Mouse (Mus musculus) hematopoietic stem cell, adult 5-6 weeks (primary cell): ENCODE data around the gene Gm9745. TPM values are rescaled to one million over a fixed set of nuclear protein-coding genes. Genes with fewer than 3 reads are reported as not detected.
"Not testable (repeated sequence)": the region's sequence is repeated elsewhere in the genome, so short reads cannot be mapped to it uniquely, and the experiment has no call there.

Experiments
- ATAC-seq, 2 experiments: fragments of 125-278 bp in 1 of 2; replicated peaks in 1 of 2; 2 replicates each; pipeline ENCODE4 v1.8.0; 2016 to 2017; ENCODE audit warnings: inconsistent platforms in 2 of 2, mild to moderate bottlenecking in 2 of 2, moderate number of reproducible peaks in 2 of 2, low read depth in 1 of 2, moderate TSS enrichment in 1 of 2; ENCODE audit not compliant: low FRiP score in 2 of 2, poor library complexity in 2 of 2, severe bottlenecking in 2 of 2, insufficient read depth in 1 of 2, low TSS enrichment in 1 of 2
- total RNA-seq: library from RNA; stranded (forward); fragments of 172-1452, 232-1000 nt; gene quantifications from 2 replicates; pipeline ENCODE4 v1.2.3, GENCODE M21; 2017

The Gm9745 gene
- not detected in 2 replicates for total RNA-seq

GRCm38 (mm10) chr13:8948131-8948530 lies at the start of gene Gm9745:
Gm9745 (minus strand) TSS chr13:8948231.
- ATAC-seq = not testable (repeated sequence)

GRCm38 (mm10) chr13:8997221-8997620 lies 49.2 kb upstream of the Gm9745 start:
- ATAC-seq = not testable (repeated sequence)

DNA sequence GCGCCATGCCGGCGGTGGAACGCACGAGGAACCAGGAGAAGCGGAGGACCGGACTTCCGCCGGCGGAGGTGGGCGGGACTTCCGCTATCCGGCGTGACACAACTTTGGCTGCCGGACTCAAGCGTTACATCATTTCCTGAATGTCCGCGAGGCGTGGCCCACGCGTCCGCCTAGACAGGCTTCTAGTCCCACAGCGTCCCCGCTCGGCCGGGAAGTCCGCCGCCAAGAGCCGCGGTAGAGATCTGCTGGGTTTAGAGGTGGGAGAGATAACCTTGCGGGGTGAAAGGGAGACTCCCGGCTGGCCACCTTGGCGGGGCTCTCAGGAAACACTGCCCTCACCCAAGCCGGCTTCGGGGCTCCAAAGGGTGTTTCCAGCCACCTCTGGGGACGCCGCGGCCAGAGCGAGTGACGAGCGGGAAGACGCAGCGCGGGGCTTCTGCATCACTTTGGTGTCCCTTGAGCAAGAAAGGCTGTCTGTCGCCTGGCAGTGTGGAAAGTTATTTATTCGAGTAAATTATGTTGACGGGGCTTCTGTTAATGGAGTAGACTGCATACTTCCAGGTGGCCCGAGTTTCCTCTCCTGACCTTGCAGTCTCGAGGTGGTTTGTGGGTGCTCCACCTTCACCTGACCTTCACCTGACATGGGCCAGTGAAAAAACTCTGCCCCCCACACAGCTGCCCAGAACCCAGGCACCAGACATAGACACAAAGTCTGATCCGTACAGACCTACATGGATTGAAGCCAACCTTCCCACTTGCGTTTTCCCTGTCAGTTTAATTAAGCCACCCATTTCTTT lies 48.2 kb upstream of the Gm9745 start, which contains the start of gene Gtpbp4:
Gene Gtpbp4, minus strand, starts transcription at position 94 of the 797 bp plus-strand sequence.
- ATAC-seq = peak; percentile 92 to 93

DNA sequence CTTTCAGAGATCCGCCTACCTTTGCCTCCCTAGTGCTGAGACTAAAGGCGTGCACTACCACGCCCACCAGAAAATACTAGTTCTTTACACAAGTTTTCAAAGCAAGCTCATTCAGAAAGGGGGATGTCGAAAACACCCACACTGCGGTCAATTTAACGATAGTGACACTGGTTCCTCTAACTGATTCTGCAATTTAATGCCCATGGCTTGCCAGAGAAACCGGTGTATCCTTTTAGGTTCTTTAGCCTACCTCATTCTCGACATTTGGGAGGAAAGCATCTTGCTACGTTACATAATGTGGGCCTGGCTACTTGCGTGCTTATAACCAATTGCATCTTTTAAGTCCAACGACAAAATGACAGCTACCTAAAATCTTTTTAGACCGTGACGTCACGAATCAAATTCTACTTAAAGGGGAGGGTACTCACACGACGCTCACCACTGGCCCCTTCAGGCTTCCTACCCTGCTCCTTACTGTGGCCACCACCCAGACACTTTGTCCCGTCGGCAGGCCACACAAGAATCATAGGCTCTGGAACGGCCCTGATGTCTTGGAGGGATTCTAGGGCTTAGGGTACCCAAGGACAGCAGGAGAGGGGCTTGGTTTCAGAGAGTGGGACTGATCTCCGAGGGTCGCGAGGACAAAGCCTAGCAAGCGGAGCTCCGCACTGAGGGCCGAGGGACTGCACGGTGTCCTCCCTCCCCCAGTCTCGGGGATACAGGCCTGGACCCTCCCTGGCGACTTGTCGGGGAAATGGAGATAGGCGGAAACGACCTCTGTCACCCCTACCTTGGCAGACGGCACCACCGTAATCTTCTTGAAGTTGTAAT lies 47.3 kb upstream of the Gm9745 start:
- ATAC-seq = peak; percentile 48

GRCm38 (mm10) chr13:8992231-8992630 lies 44.2 kb upstream of the Gm9745 start:
- no peak for ATAC-seq

DNA sequence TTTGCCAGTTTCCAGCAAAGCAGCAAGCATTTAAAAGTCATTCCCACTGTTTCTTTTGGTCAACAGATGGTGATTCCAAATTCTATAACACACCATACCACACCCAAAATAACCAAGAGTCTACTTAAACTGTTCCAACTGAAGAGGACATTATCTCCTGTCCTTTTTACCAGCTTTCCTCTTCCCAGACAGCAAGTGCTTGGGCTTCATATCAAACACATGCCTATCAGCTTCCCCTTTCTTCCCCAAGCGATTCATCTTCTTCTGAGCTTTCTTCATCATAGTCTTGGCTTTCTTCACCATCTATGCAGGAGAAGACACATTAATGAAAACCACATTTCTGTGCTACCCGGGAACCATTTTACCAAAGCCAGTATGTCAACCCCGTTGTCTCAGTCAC lies 24.9 kb upstream of the Gm9745 start:
- no peak for ATAC-seq

DNA sequence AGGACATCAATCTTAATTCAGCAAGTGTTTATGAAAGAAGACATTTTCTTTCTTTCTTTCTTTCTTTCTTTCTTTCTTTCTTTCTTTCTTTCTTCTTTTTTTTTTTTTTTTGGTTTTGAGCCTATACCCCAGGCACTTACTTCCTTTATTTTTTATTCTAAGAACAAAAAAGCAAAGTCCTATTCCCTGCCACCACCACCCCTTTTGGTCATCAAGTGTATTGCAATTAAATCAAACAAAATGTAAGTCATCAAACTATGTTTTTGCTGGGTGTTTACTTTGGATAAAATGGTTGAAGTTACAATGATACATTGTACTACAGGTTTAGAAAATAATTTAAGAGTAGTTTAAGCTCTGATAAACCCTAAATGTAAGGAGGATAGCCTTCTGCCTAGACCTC lies 24.3 kb upstream of the Gm9745 start:
- ATAC-seq = no peak

- no peak for ATAC-seq
These were observed 19.7 kb upstream of the Gm9745 start for GRCm38 (mm10) chr13:8967742-8968141.

DNA sequence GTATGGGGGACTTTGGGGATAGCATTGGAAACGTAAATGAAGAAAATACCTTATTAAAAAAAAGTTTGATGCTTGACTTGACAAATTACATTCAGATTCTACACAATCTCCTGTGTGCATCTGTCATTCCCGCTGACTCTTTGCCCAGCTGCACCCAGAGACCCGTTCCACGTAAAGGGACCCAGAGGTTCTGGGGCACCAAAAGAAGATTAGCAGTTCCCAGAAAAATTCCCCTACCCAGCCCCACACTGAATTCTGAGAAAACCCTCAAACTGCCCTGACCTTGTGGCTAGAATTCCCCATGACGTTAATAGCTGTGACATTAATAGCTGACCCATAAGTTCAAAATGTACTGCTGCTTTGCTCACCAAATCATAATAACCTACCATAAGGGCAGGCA lies 17.2 kb upstream of the Gm9745 start:
- no peak for ATAC-seq

GRCm38 (mm10) chr13:8962266-8962665 lies 14.2 kb upstream of the Gm9745 start:
- ATAC-seq = not testable (repeated sequence)

GRCm38 (mm10) chr13:8961128-8961888 lies 13.3 kb upstream of the Gm9745 start:
- ATAC-seq = not testable (repeated sequence)

DNA sequence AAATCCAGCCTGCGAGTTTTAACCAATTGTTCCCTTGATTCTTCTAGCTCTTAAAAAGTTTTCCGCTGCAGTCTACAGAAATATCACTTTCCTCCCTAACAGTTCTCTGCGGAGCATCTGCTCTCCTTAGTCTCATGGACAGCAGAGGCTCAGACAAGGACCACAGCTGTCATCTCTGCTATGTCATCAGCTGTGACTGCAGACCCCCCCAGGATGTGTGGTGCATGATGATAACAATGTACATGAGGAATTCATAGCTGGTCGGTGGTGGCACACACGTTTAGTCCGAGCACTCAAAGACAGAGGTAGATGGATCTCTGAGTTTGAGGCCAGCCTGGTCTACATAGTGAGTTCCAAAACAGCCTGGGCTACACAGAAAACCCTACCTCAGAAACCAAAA lies 11.5 kb upstream of the Gm9745 start:
- not testable (repeated sequence) for ATAC-seq

DNA sequence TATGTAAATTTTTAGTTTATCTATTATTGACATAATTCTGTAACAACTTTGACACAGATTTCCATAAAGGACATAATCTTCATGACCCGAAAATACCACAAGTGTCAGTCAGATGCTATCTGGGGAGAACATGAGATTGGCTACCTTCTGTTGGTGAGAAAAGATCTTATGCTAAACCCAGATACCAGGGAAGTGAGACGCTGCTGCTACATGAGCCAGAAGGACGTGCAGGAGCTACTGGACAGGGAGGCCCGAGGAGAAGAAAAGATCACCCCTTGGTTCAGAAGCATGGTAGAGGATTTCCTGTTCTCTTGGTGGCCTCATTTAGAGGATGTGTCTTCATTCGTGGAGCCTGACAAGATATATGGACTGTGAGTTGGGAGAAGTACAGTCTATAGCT lies 11.0 kb upstream of the Gm9745 start:
- ATAC-seq = not testable (repeated sequence)

DNA sequence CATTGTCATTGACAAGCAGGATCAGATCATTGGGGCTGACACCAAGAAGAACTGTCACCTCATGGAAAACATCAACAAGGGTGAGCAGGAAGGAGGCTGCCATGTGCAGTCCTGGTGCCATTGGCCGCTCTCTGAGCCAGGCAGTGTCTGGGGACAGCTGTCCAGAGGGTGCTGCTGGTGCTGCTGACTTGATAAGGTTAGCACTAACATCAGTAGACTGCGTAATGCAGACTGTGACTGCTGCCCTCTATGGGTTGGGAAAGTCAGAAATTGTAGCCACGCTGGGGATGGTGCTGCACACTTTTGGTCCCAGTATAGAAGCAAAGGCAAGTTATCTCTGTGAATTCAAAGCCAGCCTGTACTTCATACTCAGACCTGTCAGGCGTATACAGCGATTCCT lies 8.8 kb upstream of the Gm9745 start:
- peak; percentile 48 to 63; a peak in 2 of 4 replicates for ATAC-seq

DNA sequence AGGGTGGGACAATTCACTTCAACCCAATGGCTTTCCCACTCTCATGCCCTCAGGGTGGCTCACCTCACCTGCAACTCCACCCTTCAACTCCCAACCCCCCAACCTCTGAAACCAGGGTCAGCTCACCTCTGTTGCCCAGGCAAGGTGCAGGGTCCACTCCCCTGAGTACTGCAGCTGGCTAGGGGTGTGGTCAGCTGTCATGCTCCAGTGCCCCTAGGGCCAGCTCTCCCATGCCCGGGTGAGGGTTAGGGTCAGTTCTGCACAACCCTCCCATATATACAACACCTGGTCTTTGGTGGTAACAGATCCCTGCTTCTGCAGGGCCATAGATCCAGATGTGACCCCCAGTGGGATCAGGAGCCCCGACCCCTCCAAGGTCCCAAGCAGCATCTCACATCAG lies 7.1 kb upstream of the Gm9745 start:
- not testable (repeated sequence) for ATAC-seq

- ATAC-seq = not testable (repeated sequence)
These were observed 4.5 kb upstream of the Gm9745 start, which contains the start of gene Idi2 for GRCm38 (mm10) chr13:8952563-8952962. Idi2 (plus strand) TSS chr13:8952863.

- peak; percentile 54 to 69; a peak in 3 of 4 replicates for ATAC-seq
These were observed 4.2 kb downstream of the Gm9745 start for GRCm38 (mm10) chr13:8943828-8944227.
